Mouse (Mus musculus) heart, embryonic 16.5 days (tissue): ENCODE measurements at regions not wholly inside any gene's neighbourhood (a gene's known extent, or its start where the extent isn't known, plus 50 kb on each side); places are given as distances from the start of the nearest gene placed in this dataset.

Experiments
- ATAC-seq: fragments of 200-750 bp; cut with Nextera tagmentation; replicated peaks from 2 replicates; pipeline ENCODE4 v1.8.0; 2017; ENCODE audit warnings: moderate number of reproducible peaks; ENCODE audit not compliant: insufficient read depth, low FRiP score; ENCODE audit errors: extremely low read depth
- H3K27ac ChIP-seq: fragments of 300-500 bp; sonication (generic); 2 replicates; pipeline ENCODE4 v1.5.1; 2014; ENCODE audit warnings: mild to moderate bottlenecking, low read length, control low read depth, moderate library complexity
- H3K27me3 ChIP-seq: fragments of 300-500 bp; sonication (generic); 2 replicates; pipeline ENCODE4 v1.6.1; 2014; ENCODE audit warnings: low read length, mixed read lengths; ENCODE audit not compliant: control insufficient read depth, insufficient read depth
- H3K36me3 ChIP-seq: fragments of 300-500 bp; sonication (generic); 2 replicates; pipeline ENCODE4 v1.6.1; 2014; ENCODE audit not compliant: control insufficient read depth, insufficient read depth
- H3K4me1 ChIP-seq: fragments of 300-500 bp; sonication (generic); 2 replicates; pipeline ENCODE4 v1.6.1; 2014; ENCODE audit warnings: low read length, mixed read lengths; ENCODE audit not compliant: control insufficient read depth, insufficient read depth
- H3K4me2 ChIP-seq: fragments of 300-500 bp; sonication (generic); 2 replicates; pipeline ENCODE4 v1.6.1; 2014; ENCODE audit warnings: low read depth, mild to moderate bottlenecking, control low read depth, low read length
- H3K4me3 ChIP-seq: fragments of 300-500 bp; sonication (generic); 2 replicates; pipeline ENCODE4 v1.5.1; 2014; ENCODE audit warnings: mild to moderate bottlenecking, control low read depth, low read length
- H3K9ac ChIP-seq: fragments of 300-500 bp; sonication (generic); 2 replicates; pipeline ENCODE4 v1.6.1; 2014; ENCODE audit warnings: low read length, control low read depth
- H3K9me3 ChIP-seq: fragments of 300-500 bp; sonication (generic); replicated peaks from 2 replicates; pipeline ENCODE4 v1.6.1; 2016; ENCODE audit warnings: low read length; ENCODE audit not compliant: control insufficient read depth
- WGBS: fragments of 180-500 bp; shearing (Covaris S2); extraction: QIAGEN DNeasy Blood & Tissue Kit; methylation state at CpG from one replicate; pipeline ENCODE4 v1.1.7; 2014; 5-methylcytosine and 5-hydroxymethylcytosine counted together

GRCm38 (mm10) chr16:87263571-87263970 is 90.4 kb upstream of the N6amt1 start:
- no peak overlapping the region for H3K4me2 ChIP-seq
- WGBS: 10% methylated on average over 4 of the region's 4 CpGs
- ATAC-seq: peak; percentile 76
- no peaks in the 10 kb centered on the region for H3K27me3 ChIP-seq
- H3K9me3 ChIP-seq: no peaks in the 10 kb centered on the region
- H3K9ac ChIP-seq: peak overlapping the region; percentile 67
- no peak overlapping the region for H3K4me3 ChIP-seq
- peaks cover 45% of the 10 kb centered on the region for H3K4me1 ChIP-seq
- peak overlapping the region; percentile 99 for H3K27ac ChIP-seq
- no peaks in the 10 kb centered on the region for H3K36me3 ChIP-seq

GRCm38 (mm10) chr16:87263041-87263440 is 90.9 kb upstream of the N6amt1 start:
- 53% methylated on average over 8 of the region's 8 CpGs for whole genome bisulfite sequencing
- peak overlapping the region; percentile 32; the same call in 1 of the 2 replicates for H3K4me2 ChIP-seq
- H3K9ac ChIP-seq: peak overlapping the region; percentile 67
- peaks cover 44% of the 10 kb centered on the region for H3K4me1 ChIP-seq
- peak overlapping the region; percentile 99 for H3K27ac ChIP-seq
- H3K4me3 ChIP-seq: no peak overlapping the region
- H3K36me3 ChIP-seq: no peaks in the 10 kb centered on the region
- H3K27me3 ChIP-seq: no peaks in the 10 kb centered on the region
- no peak for ATAC-seq
- no peaks in the 10 kb centered on the region for H3K9me3 ChIP-seq

GRCm38 (mm10) chr16:87262497-87262896 is 91.5 kb upstream of the N6amt1 start:
- 52% methylated on average over 3 of the region's 3 CpGs for WGBS
- Histone ChIP-seq H3K4me2 (no peak overlapping the region), H3K4me3 (no peak overlapping the region), H3K27ac (peak overlapping the region; percentile 99), H3K9me3 (no peaks in the 10 kb centered on the region), H3K9ac (0 out of 2 replicates have a peak overlapping the region, but pooled peaks have one; percentile 23), H3K36me3 (no peaks in the 10 kb centered on the region), H3K27me3 (no peaks in the 10 kb centered on the region), H3K4me1 (peaks cover 40% of the 10 kb centered on the region)
- ATAC-seq: no peak

GRCm38 (mm10) chr16:87261527-87261926 is 92.5 kb upstream of the N6amt1 start:
- Histone ChIP-seq H3K4me2 (no peak overlapping the region), H3K36me3 (no peaks in the 10 kb centered on the region), H3K27me3 (no peaks in the 10 kb centered on the region), H3K4me3 (no peak overlapping the region), H3K4me1 (peaks cover 37% of the 10 kb centered on the region), H3K9me3 (no peaks in the 10 kb centered on the region), H3K9ac (no peak overlapping the region), H3K27ac (peak overlapping the region; percentile 99)
- peak; percentile 90 for ATAC-seq
- WGBS: 18% methylated on average over 7 of the region's 7 CpGs

GRCm38 (mm10) chr16:87254736-87255135 is 99.2 kb upstream of the N6amt1 start:
- 92% methylated on average over 1 of the region's 1 CpGs for WGBS

GRCm38 (mm10) chr16:87250531-87250930 is 103.5 kb upstream of the N6amt1 start:
- no peak for ATAC-seq
- 53% methylated on average over 10 of the region's 10 CpGs for WGBS

More at GRCm38 (mm10) chr16:87254736-87255135, 99.2 kb upstream of the N6amt1 start:
- no peaks in the 10 kb centered on the region for H3K9me3 ChIP-seq
- no peak overlapping the region for H3K4me2 ChIP-seq
- H3K27ac ChIP-seq: no peak overlapping the region
- H3K9ac ChIP-seq: no peak overlapping the region
- no peaks in the 10 kb centered on the region for H3K36me3 ChIP-seq
- peaks cover 14% of the 10 kb centered on the region for H3K4me1 ChIP-seq
- no peak overlapping the region for H3K4me3 ChIP-seq
- no peaks in the 10 kb centered on the region for H3K27me3 ChIP-seq
- ATAC-seq: no peak

GRCm38 (mm10) chr16:87249903-87250302 is 104.1 kb upstream of the N6amt1 start:
- WGBS: 32% methylated on average over 7 of the region's 7 CpGs
- Histone ChIP-seq H3K4me2 (no peak overlapping the region), H3K4me3 (no peak overlapping the region), H3K27me3 (no peaks in the 10 kb centered on the region), H3K9ac (no peak overlapping the region), H3K27ac (peak overlapping the region; percentile 38), H3K36me3 (no peaks in the 10 kb centered on the region), H3K4me1 (peaks cover 21% of the 10 kb centered on the region), H3K9me3 (no peaks in the 10 kb centered on the region)
- ATAC-seq: no peak

More at GRCm38 (mm10) chr16:87250531-87250930, 103.5 kb upstream of the N6amt1 start:
- Histone ChIP-seq H3K4me2 (no peak overlapping the region), H3K4me3 (no peak overlapping the region), H3K36me3 (no peaks in the 10 kb centered on the region), H3K9me3 (no peaks in the 10 kb centered on the region), H3K27ac (peak overlapping the region; percentile 38), H3K27me3 (no peaks in the 10 kb centered on the region), H3K4me1 (peaks cover 21% of the 10 kb centered on the region), H3K9ac (peak overlapping the region; percentile 12; the same call in 1 of the 2 replicates)

- H3K27me3 ChIP-seq: no peaks in the 10 kb centered on the region
- H3K9me3 ChIP-seq: no peaks in the 10 kb centered on the region
- 43% methylated on average over 6 of the region's 6 CpGs for WGBS
- no peak for ATAC-seq
- H3K4me3 ChIP-seq: no peak overlapping the region
- H3K4me1 ChIP-seq: peaks cover 21% of the 10 kb centered on the region
- H3K9ac ChIP-seq: no peak overlapping the region
- H3K4me2 ChIP-seq: no peak overlapping the region
- H3K36me3 ChIP-seq: no peaks in the 10 kb centered on the region
- H3K27ac ChIP-seq: no peak overlapping the region
These were observed 105.4 kb upstream of the N6amt1 start for GRCm38 (mm10) chr16:87248501-87249030.

- WGBS: 27% methylated on average over 26 of the region's 26 CpGs
- H3K9me3 ChIP-seq: no peaks in the 10 kb centered on the region
- ATAC-seq: peak; percentile 86
- peaks cover 18% of the 10 kb centered on the region for H3K4me1 ChIP-seq
- H3K9ac ChIP-seq: peak overlapping the region; percentile 68
- peak overlapping the region; percentile 77 for H3K27ac ChIP-seq
- H3K36me3 ChIP-seq: no peaks in the 10 kb centered on the region
- no peaks in the 10 kb centered on the region for H3K27me3 ChIP-seq
- peak overlapping the region; percentile 54 for H3K4me2 ChIP-seq
- peak overlapping the region; percentile 46 for H3K4me3 ChIP-seq
These were observed 107.8 kb upstream of the N6amt1 start for GRCm38 (mm10) chr16:87245933-87246791.
